Mouse (Mus musculus): Measurements from ENCODE around the gene Slc9a9.

- TF ChIP-seq CTCF (IDR thresholded peaks at IDR 0.05; ENCODE audit: extremely low read depth, insufficient read depth, low read length) (no peak), POLR2A (IDR thresholded peaks at IDR 0.05; ENCODE audit: extremely low read depth, insufficient read depth, low read length) (no peak)
These were observed 25.3 kb downstream of the Slc9a9 start for GRCm38 (mm10) chr9:94694983-94695382.
